Mouse (Mus musculus) bone marrow macrophage, adult 2 months (primary cell): Measurements from ENCODE around the gene Ehmt2.

ENCODE experiments used
- CTCF ChIP-seq: IDR thresholded peaks from 2 replicates; pipeline ENCODE4 v1.5.1; 2012; ENCODE audit warnings: low read depth, mild to moderate bottlenecking, low read length, moderate library complexity
- POLR2A ChIP-seq: IDR thresholded peaks from 2 replicates; pipeline ENCODE4 v1.6.1; 2012; ENCODE audit warnings: mild to moderate bottlenecking, low read depth, low read length, borderline replicate concordance

DNA sequence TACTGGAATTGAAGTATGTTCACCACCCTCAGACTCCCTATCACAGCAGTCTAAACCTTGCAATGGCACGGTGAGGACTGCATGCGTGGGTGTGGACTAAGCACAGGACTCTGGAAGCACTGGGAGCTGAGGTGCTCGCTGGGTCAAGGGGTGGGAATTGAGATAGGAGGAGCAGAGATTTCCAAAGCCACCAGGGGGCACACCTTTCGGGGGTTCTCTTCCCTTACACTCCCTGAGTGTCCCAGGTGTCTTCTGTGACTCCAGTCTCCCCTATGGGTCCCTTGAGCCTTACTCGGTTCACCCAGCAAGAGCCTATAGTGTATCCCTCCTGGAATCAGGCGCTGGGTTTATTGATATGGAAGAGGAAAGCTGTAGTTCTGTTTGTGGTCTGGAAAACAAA lies 24.7 kb downstream of the Ehmt2 start:
- TF ChIP-seq CTCF (peak; percentile 8; the same call in 1 of the 2 replicates), POLR2A (no peak)
